Mouse (Mus musculus) small intestine, adult 2 months (tissue): ENCODE measurements around the gene Ralgapa2.

ENCODE experiments used
- CTCF ChIP-seq: fragments of 200-500 bp; IDR thresholded peaks from 2 replicates; pipeline ENCODE4 v1.5.1; 2012; ENCODE audit warnings: low read depth, mild to moderate bottlenecking, control low read depth, inconsistent platforms, low read length, moderate library complexity, mixed read lengths; ENCODE audit not compliant: insufficient replicate concordance, insufficient read length; ENCODE audit errors: extremely low read depth
- POLR2A ChIP-seq: fragments of 200-500 bp; IDR thresholded peaks from 2 replicates; pipeline ENCODE4 v1.6.1; 2012; ENCODE audit warnings: low read depth, mild to moderate bottlenecking, control low read depth, inconsistent platforms, low read length, moderate library complexity

GRCm38 (mm10) chr2:146468016-146468415 lies 44.1 kb downstream of the Ralgapa2 start:
- TF ChIP-seq CTCF (no peak), POLR2A (no peak)
